Mouse (Mus musculus): ENCODE results near the gene Lrrc4c. TPM values are rescaled to one million over a fixed set of nuclear protein-coding genes. Genes with fewer than 3 reads are reported as not detected.

Lrrc4c gene
- polyA plus RNA-seq, 1 experiment from 2014 or later, result 0.09 TPM

DNA sequence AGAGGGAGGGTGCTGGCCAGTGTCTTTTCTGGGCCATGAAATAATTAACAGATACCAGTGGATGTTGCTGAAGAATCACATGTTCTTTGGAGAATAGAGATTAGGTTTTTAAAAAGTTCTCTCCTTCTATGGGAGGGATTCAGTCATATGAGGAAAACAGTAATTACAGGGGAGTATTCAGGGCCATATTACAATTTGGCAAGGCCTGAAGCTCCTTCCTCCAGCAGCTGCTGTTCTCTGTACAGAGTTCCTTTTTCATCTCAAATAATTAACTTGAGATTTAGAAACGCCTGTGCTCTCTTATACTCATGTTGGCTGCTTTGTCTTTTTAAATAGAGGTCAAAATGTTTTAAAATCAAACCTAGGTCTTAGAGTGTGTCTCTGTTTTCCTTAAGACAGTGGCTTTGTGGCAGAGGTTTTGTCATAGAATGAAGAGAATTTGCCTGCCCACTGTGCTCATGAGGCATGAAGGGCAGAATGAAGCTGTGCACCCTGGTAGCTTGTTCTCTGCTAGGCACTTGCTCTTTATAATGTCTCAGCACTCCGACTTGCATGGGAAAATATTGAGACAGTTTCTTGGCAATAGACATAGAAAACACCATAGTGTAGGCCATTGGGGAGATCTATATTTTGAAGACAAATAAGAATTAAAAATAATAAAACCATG is 1206.4 kb downstream of the Lrrc4c start:
- Histone ChIP-seq H3K4me3 (ENCODE audit: low read depth, low read length) (no peak overlapping the region), H3K36me3 (ENCODE audit: control insufficient read depth, insufficient read depth) (no peaks in the 10 kb centered on the region), H3K4me2 (ENCODE audit: low read depth, low read length) (no peak overlapping the region), H3K27ac (ENCODE audit: low read length) (no peak overlapping the region), H3K27me3 (ENCODE audit: control insufficient read depth, insufficient read depth, low read depth, low read length) (no peaks in the 10 kb centered on the region), H3K9me3 (replicated peaks; ENCODE audit: control insufficient read depth, low read length) (no peaks in the 10 kb centered on the region), H3K4me1 (ENCODE audit: control insufficient read depth, low read depth, low read length) (no peaks in the 10 kb centered on the region), H3K9ac (ENCODE audit: low read depth, low read length) (no peak overlapping the region)
- WGBS (ENCODE audit: insufficient replicate concordance), result 38% methylated on average over 2 of the region's 2 CpGs
- no peak for ATAC-seq (ENCODE audit: low read depth)

DNA sequence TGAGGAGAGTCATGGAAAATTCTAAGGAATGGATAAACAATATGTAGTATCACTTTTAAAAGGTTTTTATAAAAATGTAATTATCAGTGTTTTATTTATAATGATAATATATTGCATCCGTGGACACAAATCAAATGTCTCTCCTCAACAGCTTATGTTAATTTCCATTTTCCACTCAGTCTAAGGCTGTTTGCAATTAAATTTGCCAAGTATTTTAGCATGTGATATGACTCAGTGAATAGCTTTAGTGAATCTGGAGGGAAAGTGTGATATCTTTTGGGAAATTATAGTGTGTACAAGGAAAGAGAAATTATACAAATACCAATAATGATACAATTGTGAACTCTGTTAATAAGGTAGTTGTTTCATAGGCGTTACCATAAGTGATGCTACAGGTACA is 1207.1 kb downstream of the Lrrc4c start:
- no peaks in the 10 kb centered on the region for H3K9me3 ChIP-seq (replicated peaks; ENCODE audit: control insufficient read depth, low read length)
- WGBS (ENCODE audit: insufficient replicate concordance), result 67% methylated on average over 2 of the region's 2 CpGs

DNA sequence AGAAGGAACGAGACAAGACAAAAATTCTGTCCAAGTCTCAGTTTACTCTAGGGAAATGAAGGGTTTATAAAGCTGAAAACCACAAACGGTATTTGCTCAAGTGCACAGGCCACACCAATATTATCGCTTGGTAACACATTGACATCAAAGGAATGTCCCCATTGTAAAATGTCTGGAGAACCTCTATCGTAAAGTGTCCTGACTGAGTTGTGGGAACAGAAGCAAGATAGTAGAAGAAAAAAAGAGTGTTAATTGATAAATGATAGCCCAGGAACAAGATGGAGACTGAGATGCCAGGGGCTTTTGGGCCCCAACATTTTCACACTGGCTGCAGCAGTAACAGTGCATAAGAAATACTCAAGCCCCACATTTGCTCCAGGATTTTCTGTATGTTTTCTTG is 1212.7 kb downstream of the Lrrc4c start:
- H3K4me1 ChIP-seq (ENCODE audit: control insufficient read depth, low read depth, low read length), result no peaks in the 10 kb centered on the region
- H3K9ac ChIP-seq (ENCODE audit: low read depth, low read length), result no peak overlapping the region
- no peaks in the 10 kb centered on the region for H3K9me3 ChIP-seq (replicated peaks; ENCODE audit: control insufficient read depth, low read length)
- H3K4me2 ChIP-seq (ENCODE audit: low read depth, low read length), result no peak overlapping the region
- no peaks in the 10 kb centered on the region for H3K36me3 ChIP-seq (ENCODE audit: control insufficient read depth, insufficient read depth)
- H3K4me3 ChIP-seq (ENCODE audit: low read depth, low read length), result no peak overlapping the region
- no peak overlapping the region for H3K27ac ChIP-seq (ENCODE audit: low read length)
- 49% methylated on average over 4 of the region's 4 CpGs for WGBS (ENCODE audit: insufficient replicate concordance)
- no peak for ATAC-seq (ENCODE audit: low read depth)
- no peaks in the 10 kb centered on the region for H3K27me3 ChIP-seq (ENCODE audit: control insufficient read depth, insufficient read depth, low read depth, low read length)

More for the DNA sequence above, 1207.1 kb downstream of the Lrrc4c start:
- Histone ChIP-seq H3K27ac (ENCODE audit: low read length) (no peak overlapping the region), H3K4me3 (ENCODE audit: low read depth, low read length) (no peak overlapping the region), H3K4me1 (ENCODE audit: control insufficient read depth, low read depth, low read length) (no peaks in the 10 kb centered on the region), H3K4me2 (ENCODE audit: low read depth, low read length) (no peak overlapping the region), H3K9ac (ENCODE audit: low read depth, low read length) (no peak overlapping the region), H3K27me3 (ENCODE audit: control insufficient read depth, insufficient read depth, low read depth, low read length) (no peaks in the 10 kb centered on the region), H3K36me3 (ENCODE audit: control insufficient read depth, insufficient read depth) (no peaks in the 10 kb centered on the region)
- ATAC-seq (ENCODE audit: low read depth), result no peak

DNA sequence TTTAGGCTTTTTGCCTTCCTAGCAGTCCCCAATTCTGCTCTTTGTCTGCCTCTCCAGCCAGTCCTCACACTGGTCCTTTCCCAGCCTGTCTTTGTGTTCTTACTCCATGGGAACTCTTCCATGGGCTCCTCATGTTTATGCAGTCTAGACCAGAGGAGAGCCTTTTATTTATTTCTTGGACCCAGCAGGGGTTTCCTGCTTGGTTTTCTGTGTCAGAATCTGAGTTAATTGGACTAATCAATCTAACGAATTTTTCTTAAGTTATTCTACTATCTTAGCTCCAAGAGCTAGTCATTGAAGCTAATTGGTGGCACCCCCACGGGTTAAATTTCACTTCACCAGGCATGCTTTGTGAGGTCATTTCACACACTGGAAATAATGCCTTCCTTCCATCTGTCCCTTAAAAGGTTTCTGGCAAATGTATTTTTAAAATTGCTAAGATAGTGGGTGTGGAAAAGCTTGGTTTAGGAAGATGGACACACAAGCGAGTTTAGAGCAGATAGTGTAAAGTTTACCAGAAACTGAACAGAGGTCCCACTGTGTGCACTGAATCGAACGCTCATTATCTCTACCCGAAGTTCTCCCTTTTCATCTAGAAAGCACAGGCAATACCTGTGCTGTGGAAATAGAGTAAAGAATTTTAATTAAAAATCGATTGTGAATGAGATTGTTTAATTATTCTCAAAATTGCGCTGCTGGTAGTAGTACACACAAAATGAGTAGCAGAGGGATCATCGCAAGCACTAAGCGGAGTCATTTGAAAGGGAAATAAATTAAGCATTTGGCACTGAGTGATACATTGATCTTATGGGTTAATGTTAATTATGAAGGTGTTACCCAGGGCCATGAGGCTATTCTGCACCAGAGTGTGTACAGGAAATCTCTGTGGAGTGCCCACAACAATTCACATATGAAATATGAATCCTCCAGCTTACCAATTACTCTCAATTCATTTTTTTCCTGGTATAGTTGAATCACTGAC is 1226.0 kb downstream of the Lrrc4c start:
- WGBS (ENCODE audit: insufficient replicate concordance), result 60% methylated on average over 10 of the region's 10 CpGs
- no peak for ATAC-seq (ENCODE audit: low read depth)
- H3K36me3 ChIP-seq (ENCODE audit: control insufficient read depth, insufficient read depth), result no peaks in the 10 kb centered on the region
- no peak overlapping the region for H3K4me2 ChIP-seq (ENCODE audit: low read depth, low read length)
- no peak overlapping the region for H3K9ac ChIP-seq (ENCODE audit: low read depth, low read length)
- H3K4me3 ChIP-seq (ENCODE audit: low read depth, low read length), result no peak overlapping the region
- H3K9me3 ChIP-seq (replicated peaks; ENCODE audit: control insufficient read depth, low read length), result no peaks in the 10 kb centered on the region
- no peaks in the 10 kb centered on the region for H3K4me1 ChIP-seq (ENCODE audit: control insufficient read depth, low read depth, low read length)
- no peaks in the 10 kb centered on the region for H3K27me3 ChIP-seq (ENCODE audit: control insufficient read depth, insufficient read depth, low read depth, low read length)
- H3K27ac ChIP-seq (ENCODE audit: low read length), result no peak overlapping the region

DNA sequence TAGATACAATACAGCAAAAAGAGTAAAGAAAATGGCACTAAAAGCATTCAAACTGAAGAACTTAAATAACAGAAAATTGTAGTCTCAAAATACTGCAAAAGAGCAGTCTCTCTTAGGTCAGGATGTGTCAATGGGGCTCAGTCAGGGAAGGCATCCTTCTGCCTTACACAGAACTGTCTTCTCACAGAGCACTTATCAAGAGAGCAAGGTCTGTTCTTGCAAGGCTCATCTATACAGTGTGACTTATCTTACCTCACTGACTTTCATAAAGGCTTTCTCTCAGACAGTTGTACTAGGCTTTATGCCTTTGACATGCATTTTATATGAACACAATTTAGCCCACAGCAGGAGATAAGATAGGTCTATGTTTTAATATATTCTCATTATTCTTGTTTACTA is 1226.7 kb downstream of the Lrrc4c start:
- H3K9ac ChIP-seq (ENCODE audit: low read depth, low read length), result no peak overlapping the region
- no peak overlapping the region for H3K4me2 ChIP-seq (ENCODE audit: low read depth, low read length)
- no peaks in the 10 kb centered on the region for H3K36me3 ChIP-seq (ENCODE audit: control insufficient read depth, insufficient read depth)
- ATAC-seq (ENCODE audit: low read depth), result no peak
- H3K9me3 ChIP-seq (replicated peaks; ENCODE audit: control insufficient read depth, low read length), result no peaks in the 10 kb centered on the region
- no peak overlapping the region for H3K27ac ChIP-seq (ENCODE audit: low read length)
- no peak overlapping the region for H3K4me3 ChIP-seq (ENCODE audit: low read depth, low read length)
- H3K27me3 ChIP-seq (ENCODE audit: control insufficient read depth, insufficient read depth, low read depth, low read length), result no peaks in the 10 kb centered on the region
- no peaks in the 10 kb centered on the region for H3K4me1 ChIP-seq (ENCODE audit: control insufficient read depth, low read depth, low read length)

DNA sequence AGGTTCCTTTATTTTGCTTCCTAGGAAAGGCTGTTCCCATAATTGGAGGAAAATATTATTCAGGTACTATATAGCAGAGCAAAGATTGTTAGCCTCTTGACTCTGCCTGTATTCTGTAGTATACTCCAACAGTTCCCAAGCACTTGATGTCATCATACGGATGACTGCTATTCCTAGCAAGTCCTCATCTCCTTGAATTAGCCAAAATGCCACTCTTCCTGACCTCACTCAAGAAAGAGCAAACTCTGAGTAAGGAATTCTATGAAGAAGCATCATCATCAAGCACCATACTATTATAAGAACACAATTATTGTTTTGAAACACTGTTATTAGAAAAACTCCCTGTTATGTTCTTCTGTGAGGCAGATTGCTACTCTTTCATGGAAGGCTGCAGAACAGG is 1228.0 kb downstream of the Lrrc4c start:
- WGBS (ENCODE audit: insufficient replicate concordance), result 52% methylated on average over 1 of the region's 1 CpGs
- H3K4me1 ChIP-seq (ENCODE audit: control insufficient read depth, low read depth, low read length), result no peaks in the 10 kb centered on the region
- H3K27ac ChIP-seq (ENCODE audit: low read length), result no peak overlapping the region
- no peak overlapping the region for H3K4me2 ChIP-seq (ENCODE audit: low read depth, low read length)
- H3K9ac ChIP-seq (ENCODE audit: low read depth, low read length), result no peak overlapping the region
- no peak overlapping the region for H3K4me3 ChIP-seq (ENCODE audit: low read depth, low read length)
- H3K9me3 ChIP-seq (replicated peaks; ENCODE audit: control insufficient read depth, low read length), result no peaks in the 10 kb centered on the region
- H3K27me3 ChIP-seq (ENCODE audit: control insufficient read depth, insufficient read depth, low read depth, low read length), result no peaks in the 10 kb centered on the region
- H3K36me3 ChIP-seq (ENCODE audit: control insufficient read depth, insufficient read depth), result no peaks in the 10 kb centered on the region
- no peak for ATAC-seq (ENCODE audit: low read depth)

DNA sequence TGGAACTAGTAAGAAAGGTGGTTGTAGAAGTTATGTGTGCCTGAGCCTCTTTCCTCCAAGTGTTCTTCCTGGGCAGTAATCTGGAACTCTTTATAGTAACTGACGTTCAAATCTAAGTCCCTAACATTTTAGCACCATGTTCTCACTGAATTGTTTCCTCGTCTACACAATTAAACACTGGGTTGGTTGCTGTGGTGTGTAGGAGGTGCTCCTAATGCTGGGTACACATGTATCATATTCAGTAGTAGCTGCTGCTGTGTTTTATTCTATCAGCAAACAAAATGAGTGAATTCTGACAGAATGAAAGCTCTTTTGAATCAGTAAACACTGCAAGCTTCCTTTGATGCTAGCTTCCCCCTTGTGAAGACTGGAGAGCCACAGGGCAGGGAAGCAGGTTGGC is 1246.5 kb downstream of the Lrrc4c start:
- Histone ChIP-seq H3K27ac (ENCODE audit: low read length) (no peak overlapping the region), H3K4me3 (ENCODE audit: low read depth, low read length) (no peak overlapping the region), H3K36me3 (ENCODE audit: control insufficient read depth, insufficient read depth) (no peaks in the 10 kb centered on the region), H3K27me3 (ENCODE audit: control insufficient read depth, insufficient read depth, low read depth, low read length) (no peaks in the 10 kb centered on the region), H3K4me2 (ENCODE audit: low read depth, low read length) (no peak overlapping the region), H3K9me3 (replicated peaks; ENCODE audit: control insufficient read depth, low read length) (no peaks in the 10 kb centered on the region), H3K4me1 (ENCODE audit: control insufficient read depth, low read depth, low read length) (no peaks in the 10 kb centered on the region), H3K9ac (ENCODE audit: low read depth, low read length) (no peak overlapping the region)
- WGBS (ENCODE audit: insufficient replicate concordance), result 31% methylated on average over 2 of the region's 2 CpGs
- no peak for ATAC-seq (ENCODE audit: low read depth)

DNA sequence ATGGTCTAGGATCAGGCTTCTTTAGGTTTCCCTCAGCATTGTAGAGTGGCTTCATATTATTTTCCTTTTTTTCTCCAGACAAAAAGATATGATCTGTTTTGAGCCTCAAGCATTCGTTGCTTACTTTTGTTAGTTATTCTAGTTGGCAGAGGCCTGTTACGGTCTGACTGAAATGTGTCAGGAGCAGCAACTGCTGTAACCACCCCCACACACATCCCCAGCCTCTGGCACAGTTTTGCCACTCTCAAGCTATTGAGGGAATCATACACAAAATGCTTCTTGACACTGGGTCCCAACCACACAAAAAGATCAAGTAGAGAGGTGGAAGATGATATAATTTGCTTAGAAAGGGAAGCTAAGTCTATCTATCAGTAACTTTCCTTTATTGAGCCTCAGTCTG is 1251.0 kb downstream of the Lrrc4c start:
- Histone ChIP-seq H3K4me3 (ENCODE audit: low read depth, low read length) (no peak overlapping the region), H3K4me2 (ENCODE audit: low read depth, low read length) (no peak overlapping the region), H3K9me3 (replicated peaks; ENCODE audit: control insufficient read depth, low read length) (no peaks in the 10 kb centered on the region), H3K9ac (ENCODE audit: low read depth, low read length) (no peak overlapping the region), H3K27ac (ENCODE audit: low read length) (no peak overlapping the region), H3K4me1 (ENCODE audit: control insufficient read depth, low read depth, low read length) (no peaks in the 10 kb centered on the region), H3K36me3 (ENCODE audit: control insufficient read depth, insufficient read depth) (no peaks in the 10 kb centered on the region), H3K27me3 (ENCODE audit: control insufficient read depth, insufficient read depth, low read depth, low read length) (no peaks in the 10 kb centered on the region)
- WGBS (ENCODE audit: insufficient replicate concordance), result 66% methylated on average over 2 of the region's 2 CpGs
- ATAC-seq (ENCODE audit: low read depth), result no peak

DNA sequence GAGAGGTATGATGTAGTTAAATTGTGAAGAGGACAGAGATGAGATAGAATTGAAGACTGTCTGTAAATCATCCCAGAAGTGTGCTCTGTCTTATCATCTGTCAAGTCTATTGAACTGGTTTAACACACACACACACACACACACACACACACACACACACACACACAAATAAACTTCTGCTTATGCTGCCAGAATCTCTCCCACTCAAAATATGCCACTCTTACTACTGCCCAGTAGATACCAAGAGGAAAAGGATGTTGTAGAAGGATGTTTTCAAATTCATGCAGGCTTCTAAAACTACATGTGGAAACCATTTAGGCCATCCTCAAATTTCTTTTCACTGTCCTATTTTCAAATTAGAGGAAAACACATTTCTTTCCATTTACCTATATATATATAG is 1257.0 kb downstream of the Lrrc4c start:
- H3K36me3 ChIP-seq (ENCODE audit: control insufficient read depth, insufficient read depth), result no peaks in the 10 kb centered on the region
- no peak for ATAC-seq (ENCODE audit: low read depth)
- no peaks in the 10 kb centered on the region for H3K4me1 ChIP-seq (ENCODE audit: control insufficient read depth, low read depth, low read length)
- no peaks in the 10 kb centered on the region for H3K9me3 ChIP-seq (replicated peaks; ENCODE audit: control insufficient read depth, low read length)
- no peak overlapping the region for H3K4me2 ChIP-seq (ENCODE audit: low read depth, low read length)
- no peak overlapping the region for H3K9ac ChIP-seq (ENCODE audit: low read depth, low read length)
- H3K27ac ChIP-seq (ENCODE audit: low read length), result no peak overlapping the region
- H3K4me3 ChIP-seq (ENCODE audit: low read depth, low read length), result no peak overlapping the region
- H3K27me3 ChIP-seq (ENCODE audit: control insufficient read depth, insufficient read depth, low read depth, low read length), result no peaks in the 10 kb centered on the region

Measured in liver, embryonic 16.5 days (tissue).